Mouse (Mus musculus): ENCODE data around the gene Polr2l. TPM values are rescaled to one million over a fixed set of nuclear protein-coding genes. Genes with fewer than 3 reads are reported as not detected.
A peak's percentile ranks its signal among the peaks of the same experiment; 100 is the strongest.

Polr2l gene
- polyA plus RNA-seq, 1 experiment: not detected

DNA sequence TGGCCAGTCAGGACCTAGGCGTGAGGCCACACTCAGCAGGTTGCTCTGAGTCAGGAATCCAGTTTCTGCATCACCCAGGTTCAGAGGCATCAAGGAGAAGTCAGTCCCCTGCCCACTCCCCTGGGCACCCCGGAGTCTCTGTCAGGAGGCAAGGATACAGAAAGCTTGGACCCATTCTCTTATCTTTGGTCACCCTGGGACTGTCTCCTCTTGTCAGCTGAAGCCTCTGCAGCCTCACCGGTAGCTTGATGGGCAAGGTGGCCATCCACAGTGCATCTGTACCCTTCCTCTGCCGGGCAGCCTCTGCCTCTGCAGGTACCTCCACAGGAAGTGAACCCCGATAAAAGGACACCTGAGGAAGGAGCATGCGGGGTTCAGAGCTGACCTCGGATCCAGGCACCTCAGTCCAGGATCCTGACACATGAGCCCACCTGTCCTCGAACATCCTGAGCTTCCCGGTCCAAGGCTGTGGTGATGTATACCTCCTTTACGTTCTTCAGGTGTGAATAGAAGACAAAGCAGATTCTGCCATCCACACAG lies 35.7 kb downstream of the Polr2l start:
- TF ChIP-seq POLR2A (IDR thresholded peaks at IDR 0.05; ENCODE audit: insufficient read depth, low read depth, low read length) (no peak), CTCF (IDR thresholded peaks at IDR 0.05; ENCODE audit: insufficient read depth, low read depth, low read length) (no peak)
- Histone ChIP-seq H3K27ac (ENCODE audit: insufficient read depth, low read depth, low read length) (no peak overlapping the region), H3K4me3 (ENCODE audit: insufficient read depth, low read depth, low read length) (no peak overlapping the region), H3K4me1 (ENCODE audit: control insufficient read depth, insufficient read depth, low read length) (peaks cover 26% of the 10 kb centered on the region)
- WGBS: 94% methylated on average over 10 of the region's 10 CpGs

DNA sequence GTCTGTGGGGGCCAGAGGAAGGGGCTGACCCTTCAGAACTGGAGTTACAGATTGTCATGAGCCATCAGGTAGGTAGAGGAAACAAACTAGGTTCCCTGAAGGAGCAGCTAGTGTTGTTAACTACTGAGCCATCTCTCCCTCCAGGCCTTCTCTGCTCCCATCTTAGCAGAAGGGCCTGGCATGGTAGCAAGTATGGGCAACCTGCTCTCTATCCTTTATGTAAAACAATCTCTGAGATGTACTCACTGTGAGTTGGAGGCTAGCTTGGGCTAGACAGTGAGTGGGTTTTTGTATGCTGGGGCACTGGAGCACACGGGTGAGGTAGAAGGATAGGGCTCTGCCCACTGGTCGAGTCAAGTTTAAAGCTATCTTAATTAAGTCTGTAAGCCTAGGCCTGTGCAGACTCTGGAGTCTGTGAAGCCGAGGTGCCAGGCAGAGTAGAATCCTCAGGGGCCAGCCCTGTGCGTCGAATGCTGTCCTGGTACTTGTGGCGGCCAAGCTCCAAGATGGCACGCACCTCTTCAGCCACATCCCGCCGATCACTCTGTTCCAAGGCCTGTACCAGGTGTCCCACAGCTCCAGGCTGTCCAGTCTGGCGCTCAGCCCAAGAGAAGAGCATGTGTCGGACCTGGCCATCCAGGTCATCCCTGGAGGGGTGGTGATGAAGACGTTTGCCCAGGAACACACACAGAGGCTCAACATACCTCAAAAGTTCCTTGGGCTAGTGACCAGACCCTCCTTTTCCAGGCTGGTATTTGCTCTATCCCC lies 36.5 kb downstream of the Polr2l start:
- TF ChIP-seq CTCF (IDR thresholded peaks at IDR 0.05; ENCODE audit: insufficient read depth, low read depth, low read length) (no peak), POLR2A (IDR thresholded peaks at IDR 0.05; ENCODE audit: insufficient read depth, low read depth, low read length) (no peak)
- Histone ChIP-seq H3K4me3 (ENCODE audit: insufficient read depth, low read depth, low read length) (no peak overlapping the region), H3K4me1 (ENCODE audit: control insufficient read depth, insufficient read depth, low read length) (peaks cover 33% of the 10 kb centered on the region), H3K27ac (ENCODE audit: insufficient read depth, low read depth, low read length) (no peak overlapping the region)
- 92% methylated on average over 12 of the region's 12 CpGs for WGBS

DNA sequence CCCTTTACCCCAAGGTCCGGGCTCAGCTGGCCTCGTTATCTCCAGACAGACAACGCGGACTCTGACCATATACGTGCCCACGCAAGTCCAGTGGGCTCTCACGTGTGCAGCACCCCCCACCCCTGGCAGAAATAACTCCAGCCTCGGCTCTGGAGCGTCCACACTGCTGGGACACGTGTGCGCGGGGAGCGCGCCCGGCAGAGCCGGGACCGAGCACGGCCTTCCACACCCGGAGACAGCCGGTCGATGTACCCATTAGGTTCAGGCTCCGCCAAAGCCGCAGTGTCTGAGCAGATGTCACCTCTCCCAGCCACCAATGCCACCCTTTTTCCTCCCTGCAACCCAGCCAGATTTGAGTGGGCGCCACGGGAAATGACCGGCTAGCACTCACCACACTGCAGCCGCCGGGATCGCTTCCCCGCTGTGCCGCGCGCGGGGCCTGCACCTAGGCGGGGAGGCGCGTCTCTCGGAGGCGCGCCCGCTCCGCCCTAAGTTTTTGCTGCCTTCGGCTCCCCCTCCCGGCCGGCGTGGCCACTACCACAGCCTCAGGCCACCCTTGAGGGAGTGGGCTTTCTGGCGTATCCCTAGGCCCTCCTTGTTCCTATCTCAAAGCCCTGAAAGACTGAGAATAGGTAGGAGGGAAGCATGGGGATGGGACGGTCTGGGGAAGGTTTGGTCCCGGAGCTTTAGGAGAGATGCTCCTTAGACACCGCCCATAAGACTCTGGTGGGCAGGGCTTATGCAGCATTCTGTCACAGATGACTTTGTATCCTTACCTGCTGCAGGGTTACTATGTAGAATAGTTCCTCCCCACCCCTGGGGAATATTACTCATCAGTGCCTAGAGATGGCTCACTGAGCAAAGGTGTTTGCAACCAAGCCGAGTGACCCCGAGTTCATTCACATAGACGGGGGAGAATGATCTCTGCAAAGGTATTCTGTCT lies 37.5 kb downstream of the Polr2l start, which contains the start of gene Slc25a22:
Gene Slc25a22, minus strand, starts transcription at position 715 of the 943 bp plus-strand sequence.
- TF ChIP-seq POLR2A (IDR thresholded peaks at IDR 0.05; ENCODE audit: insufficient read depth, low read depth, low read length) (peak; percentile 77), CTCF (IDR thresholded peaks at IDR 0.05; ENCODE audit: insufficient read depth, low read depth, low read length) (peak; percentile 87)
- H3K4me1 ChIP-seq (ENCODE audit: control insufficient read depth, insufficient read depth, low read length): peaks cover 38% of the 10 kb centered on the region
- H3K4me3 ChIP-seq (ENCODE audit: insufficient read depth, low read depth, low read length): peak within 1 kb of the TSS; percentile 82
- 5% methylated on average over 53 of the region's 53 CpGs for WGBS
- H3K27ac ChIP-seq (ENCODE audit: insufficient read depth, low read depth, low read length): peak within 1 kb of the TSS; percentile 81

DNA sequence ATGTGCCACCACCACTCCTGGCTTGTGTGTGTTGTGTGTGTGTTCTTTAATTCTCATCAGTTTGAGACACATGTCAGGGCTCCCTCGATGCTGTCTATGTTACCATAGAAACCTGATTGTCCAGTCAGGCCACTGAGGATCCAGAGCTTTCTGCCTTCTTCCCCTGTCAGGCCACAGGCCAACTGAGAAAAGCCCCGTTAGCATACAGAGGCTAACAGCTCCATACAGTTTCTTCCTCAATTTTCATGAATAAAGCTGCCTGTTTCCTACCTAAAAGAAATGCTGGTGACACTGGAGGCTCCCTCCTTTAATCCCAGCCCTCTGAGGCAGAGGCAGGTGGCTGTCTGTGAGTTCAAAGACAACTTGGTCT lies 38.4 kb downstream of the Polr2l start:
- Histone ChIP-seq H3K4me1 (ENCODE audit: control insufficient read depth, insufficient read depth, low read length) (peaks cover 42% of the 10 kb centered on the region), H3K27ac (ENCODE audit: insufficient read depth, low read depth, low read length) (no peak overlapping the region), H3K4me3 (ENCODE audit: insufficient read depth, low read depth, low read length) (peak overlapping the region; percentile 82; the same call in 1 of the 2 replicates)
- no peak for TF ChIP-seq POLR2A (IDR thresholded peaks at IDR 0.05; ENCODE audit: insufficient read depth, low read depth, low read length)
- no peak for TF ChIP-seq CTCF (IDR thresholded peaks at IDR 0.05; ENCODE audit: insufficient read depth, low read depth, low read length)
- WGBS: 51% methylated on average over 2 of the region's 2 CpGs

DNA sequence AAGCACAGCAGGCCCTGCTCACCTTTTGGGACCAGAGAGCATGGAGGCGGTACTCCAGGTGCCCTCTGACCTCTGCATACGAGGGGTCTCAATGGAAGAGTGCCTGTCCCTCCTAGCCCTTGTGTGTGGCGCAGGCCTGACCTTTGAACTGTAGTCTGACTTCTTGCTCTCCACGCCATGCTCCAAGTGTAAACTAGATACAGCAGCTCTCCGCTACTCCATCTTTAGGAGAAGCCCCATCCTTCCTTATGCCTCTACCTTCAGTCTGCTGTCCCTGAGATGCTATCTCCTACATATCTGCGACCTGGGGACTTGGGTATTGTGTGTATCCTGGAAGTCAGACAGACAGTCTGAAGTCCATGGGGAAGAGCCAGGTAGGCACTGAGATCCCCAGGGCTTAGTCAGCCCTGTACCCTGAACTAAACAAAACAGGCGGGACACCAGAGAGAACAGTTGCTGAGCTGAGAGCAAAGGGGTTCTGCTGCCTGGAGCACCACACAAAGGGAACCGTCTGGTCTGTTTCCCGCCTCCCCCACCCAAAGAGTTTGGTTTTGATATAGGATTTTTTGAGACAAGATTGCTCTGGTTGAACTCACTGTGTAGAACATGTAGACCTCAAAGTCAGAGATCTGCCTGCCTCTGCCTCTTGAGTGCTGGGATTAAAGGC lies 38.9 kb downstream of the Polr2l start:
- H3K4me1 ChIP-seq (ENCODE audit: control insufficient read depth, insufficient read depth, low read length): peaks cover 42% of the 10 kb centered on the region
- H3K27ac ChIP-seq (ENCODE audit: insufficient read depth, low read depth, low read length): no peak overlapping the region
- no peak for TF ChIP-seq POLR2A (IDR thresholded peaks at IDR 0.05; ENCODE audit: insufficient read depth, low read depth, low read length)
- TF ChIP-seq CTCF (IDR thresholded peaks at IDR 0.05; ENCODE audit: insufficient read depth, low read depth, low read length): no peak
- no peak overlapping the region for H3K4me3 ChIP-seq (ENCODE audit: insufficient read depth, low read depth, low read length)
- WGBS: 80% methylated on average over 9 of the region's 9 CpGs

DNA sequence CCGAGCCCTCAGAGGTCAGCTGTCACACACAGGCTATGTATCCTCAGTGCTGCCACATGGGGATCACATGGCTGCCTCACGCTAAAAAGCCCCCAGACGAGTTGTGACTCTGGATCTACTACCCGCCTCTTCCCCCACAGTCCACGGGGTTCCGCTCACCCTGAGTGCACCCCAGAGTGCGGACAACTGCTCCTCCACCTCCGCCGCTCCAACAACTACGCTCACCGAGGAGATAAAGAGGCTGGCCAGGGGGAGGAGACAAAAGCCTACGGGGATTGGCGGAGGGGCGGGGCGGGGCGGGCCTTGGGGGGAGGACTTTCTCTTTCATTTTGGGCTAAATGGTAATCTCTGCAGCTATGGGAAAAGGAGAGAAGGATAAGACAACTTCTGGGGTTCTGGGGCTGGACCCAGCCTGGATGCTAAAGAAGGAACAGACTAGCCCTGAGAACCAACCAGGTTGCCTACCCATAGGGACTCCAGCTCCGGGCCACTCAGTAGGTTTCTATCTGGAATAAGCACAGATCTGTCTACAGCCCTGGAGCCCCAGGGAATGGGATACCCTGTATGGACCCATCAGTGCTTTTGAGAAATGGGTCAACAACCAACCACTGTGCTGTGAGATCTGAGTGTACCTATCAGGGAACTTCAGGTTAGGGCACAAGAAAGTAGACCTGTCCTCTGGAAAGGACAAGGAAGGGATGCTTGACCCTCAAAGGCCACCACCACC lies 39.6 kb downstream of the Polr2l start:
- peaks cover 39% of the 10 kb centered on the region for H3K4me1 ChIP-seq (ENCODE audit: control insufficient read depth, insufficient read depth, low read length)
- peak overlapping the region; percentile 66 for H3K4me3 ChIP-seq (ENCODE audit: insufficient read depth, low read depth, low read length)
- peak overlapping the region; percentile 86 for H3K27ac ChIP-seq (ENCODE audit: insufficient read depth, low read depth, low read length)
- TF ChIP-seq CTCF (IDR thresholded peaks at IDR 0.05; ENCODE audit: insufficient read depth, low read depth, low read length) (no peak), POLR2A (IDR thresholded peaks at IDR 0.05; ENCODE audit: insufficient read depth, low read depth, low read length) (peak; percentile 35; the same call in 1 of the 2 replicates)
- WGBS: 3% methylated on average over 17 of the region's 17 CpGs

DNA sequence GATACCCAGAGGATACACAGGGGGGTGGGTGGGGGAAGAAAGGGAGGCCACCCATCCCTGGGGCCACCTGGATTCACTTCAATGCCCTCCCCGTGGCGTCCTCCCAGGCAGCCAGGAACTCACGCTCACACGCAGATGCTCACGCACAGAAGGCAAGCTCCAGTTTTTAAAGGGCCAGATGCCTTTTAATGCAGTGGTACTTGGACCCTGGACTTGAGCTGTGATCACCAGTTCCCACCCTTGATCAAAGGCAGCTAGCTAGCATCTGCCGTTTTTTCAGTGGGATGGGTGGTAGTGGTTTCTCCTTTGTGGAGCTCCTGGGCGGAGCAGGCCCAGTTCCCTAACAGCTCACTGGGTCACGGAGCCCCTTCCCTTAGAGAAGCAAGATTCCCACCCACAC lies 40.5 kb downstream of the Polr2l start:
- no peak for TF ChIP-seq CTCF (IDR thresholded peaks at IDR 0.05; ENCODE audit: insufficient read depth, low read depth, low read length)
- 0 out of 2 replicates have a peak, but pooled peaks have one; percentile 33 for TF ChIP-seq POLR2A (IDR thresholded peaks at IDR 0.05; ENCODE audit: insufficient read depth, low read depth, low read length)
- peak overlapping the region; percentile 66 for H3K4me3 ChIP-seq (ENCODE audit: insufficient read depth, low read depth, low read length)
- peaks cover 44% of the 10 kb centered on the region for H3K4me1 ChIP-seq (ENCODE audit: control insufficient read depth, insufficient read depth, low read length)
- H3K27ac ChIP-seq (ENCODE audit: insufficient read depth, low read depth, low read length): peak overlapping the region; percentile 86
- 7% methylated on average over 8 of the region's 8 CpGs for WGBS

Data from olfactory bulb, adult 2 months (tissue).